In the genomic region with DNA sequence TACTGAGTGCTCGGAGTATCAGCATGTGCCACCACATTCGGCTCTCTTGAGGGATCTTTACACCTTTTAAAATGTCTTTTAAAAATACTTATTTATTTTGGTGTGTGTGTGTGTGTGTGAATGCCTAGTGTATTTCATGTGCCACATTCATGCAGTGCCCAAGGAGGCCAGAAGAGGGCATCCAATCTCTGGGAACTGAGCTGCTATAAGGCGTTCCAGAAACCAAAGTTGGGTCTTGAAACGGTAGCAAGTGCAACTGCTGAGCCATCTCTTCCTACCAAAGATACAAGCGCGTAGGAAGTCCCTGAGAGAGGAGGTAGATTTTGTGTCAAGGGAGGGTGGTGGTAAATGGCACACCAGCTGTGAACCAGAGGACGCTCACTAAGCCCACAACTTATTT, we compare ENCODE assay signal across 9 mouse cellular contexts. TPM values are rescaled to one million over a fixed set of nuclear protein-coding genes. Genes with fewer than 3 reads are reported as not detected.
DNase-seq lines count a peak whose midpoint lies in the region; ATAC-seq and TF ChIP-seq lines count a peak whose summit lies in the region.
"Had no signal": no experiment of that assay in that cellular context is flagged by ENCODE, and none has a peak within 500 bp of the region (broad histone marks: within the 10 kb centered on the region; RNA-seq: fewer than 3 reads in every experiment).

No protein-coding gene starts in this region.

- ATAC-seq in hindbrain, postnatal 0 days = no peak
- no peak for ATAC-seq in hindbrain, embryonic 12.5 days (ENCODE audit: low FRiP score)

- no peak for TF ChIP-seq POLR2A in thymus, adult 2 months (IDR thresholded peaks at IDR 0.05; ENCODE audit: control insufficient read depth, extremely low read depth, insufficient read depth, low read length, poor library complexity)

- intact Hi-C loops in heart, postnatal 10 days (cut with DNase I) = loop anchor here (5.0 kb wide), 2 partner anchors 120 to 165 kb away; no protein-coding TSS in a partner anchor
- intact Hi-C loops in left cerebral cortex, postnatal 36 days (cut with DNase I) = no loop called here

- no peaks in the 10 kb centered on the region for H3K27me3 ChIP-seq in hindbrain, postnatal 0 days (ENCODE audit: insufficient read depth, low read length)
- H3K27me3 ChIP-seq in hindbrain, embryonic 12.5 days = no peaks in the 10 kb centered on the region
- no peaks in the 10 kb centered on the region for H3K27me3 ChIP-seq in thymus, adult 2 months (ENCODE audit: control insufficient read depth, insufficient read depth, low read length)

- TF ChIP-seq CTCF in hindbrain, postnatal 0 days (IDR thresholded peaks at IDR 0.05; ENCODE audit: low read depth) = peak; percentile 71
- no peak for TF ChIP-seq CTCF in thymus, adult 2 months (IDR thresholded peaks at IDR 0.05; ENCODE audit: borderline replicate concordance, control insufficient read depth, extremely low read depth, insufficient read depth, low read length, poor library complexity)

- in situ Hi-C loops in ES-E14 (cut with MboI; ENCODE audit: low sequenced_read_pairs in 2 of 2, unreplicated experiment in 2 of 2) = loop anchor here in 1 of 2 experiments (10.0 kb wide), 2 partner anchors 133 to 313 kb away; no protein-coding TSS in a partner anchor

- H3K36me3 ChIP-seq in hindbrain, postnatal 0 days (ENCODE audit: insufficient read depth, low read length) = no peaks in the 10 kb centered on the region
- no peaks in the 10 kb centered on the region for H3K36me3 ChIP-seq in hindbrain, embryonic 12.5 days
- no peaks in the 10 kb centered on the region for H3K36me3 ChIP-seq in ES-E14 (ENCODE audit: control insufficient read depth, insufficient read depth, low read length, poor library complexity, severe bottlenecking)
- no peaks in the 10 kb centered on the region for H3K36me3 ChIP-seq in thymus, adult 2 months (ENCODE audit: control insufficient read depth, insufficient read depth, low read length)

- WGBS in hindbrain, postnatal 0 days = 76% methylated on average over 7 of the region's 7 CpGs
- WGBS in hindbrain, embryonic 12.5 days = 73% methylated on average over 7 of the region's 7 CpGs
- WGBS in thymus, adult 2 months = 24% methylated on average over 7 of the region's 7 CpGs

- H3K9ac ChIP-seq in hindbrain, postnatal 0 days (replicated peaks; ENCODE audit: low read length) = no peak overlapping the region
- no peak overlapping the region for H3K9ac ChIP-seq in hindbrain, embryonic 12.5 days
- no peak overlapping the region; the same call in 1 of the 2 replicates for H3K9ac ChIP-seq in ES-E14 (ENCODE audit: insufficient read depth, low read depth, low read length, poor library complexity, severe bottlenecking)

- H3K9me3 ChIP-seq in hindbrain, postnatal 0 days (ENCODE audit: low read length) = no peaks in the 10 kb centered on the region
- no peaks in the 10 kb centered on the region for H3K9me3 ChIP-seq in hindbrain, embryonic 12.5 days (replicated peaks)
- H3K9me3 ChIP-seq in ES-E14 (ENCODE audit: control insufficient read depth, insufficient read depth, low read depth, low read length) = no peaks in the 10 kb centered on the region

- no peak overlapping the region for H3K4me3 ChIP-seq in hindbrain, postnatal 0 days (ENCODE audit: low read length)
- H3K4me3 ChIP-seq in hindbrain, embryonic 12.5 days = no peak overlapping the region
- H3K4me3 ChIP-seq in ES-E14 (ENCODE audit: insufficient read depth in 1 of 2, low read depth in 1 of 2, low read length in 2 of 2, poor library complexity in 1 of 2, severe bottlenecking in 1 of 2) = no peak overlapping the region
- H3K4me3 ChIP-seq in thymus, adult 2 months (ENCODE audit: control insufficient read depth, insufficient read depth, low read length) = no peak overlapping the region
- H3K4me3 ChIP-seq: erythroblast, embryonic 14.5 days had no signal

- H3K4me1 ChIP-seq in hindbrain, postnatal 0 days (ENCODE audit: insufficient read depth, low read length) = no peaks in the 10 kb centered on the region
- no peaks in the 10 kb centered on the region for H3K4me1 ChIP-seq in hindbrain, embryonic 12.5 days
- H3K4me1 ChIP-seq in ES-E14 (ENCODE audit: control insufficient read depth in 2 of 2, insufficient read depth in 2 of 2, low read length in 2 of 2, poor library complexity in 1 of 2) = peaks cover 0 to 4% of the 10 kb centered on the region in 2 experiments; a peak in 1 of 4 replicates
- peaks cover 28% of the 10 kb centered on the region for H3K4me1 ChIP-seq in thymus, adult 2 months (replicated peaks; ENCODE audit: control insufficient read depth, insufficient read depth, low read length)

- peak; percentile 65 for DNase-seq in hindbrain, postnatal 0 days (ENCODE audit: low spot score)
- DNase-seq in ES-E14 (ENCODE audit: low read depth, low spot score) = peak; percentile 59
- peak; percentile 11 for DNase-seq in cerebellum, adult 9-11 months
- DNase-seq in heart, postnatal 10 days = peak; percentile 73 to 84
- DNase-seq in left cerebral cortex, postnatal 36 days (ENCODE audit: low spot score in 2 of 2) = peak; percentile 61 to 63
- peak; percentile 56 to 71 for DNase-seq in monocyte, adult 2 months (ENCODE audit: low read depth in 1 of 2, low spot score in 2 of 2)
- DNase-seq in thymus, adult 2 months = peak; percentile 86

- no peak overlapping the region for H3K4me2 ChIP-seq in hindbrain, postnatal 0 days (ENCODE audit: low read depth, low read length)
- no peak overlapping the region for H3K4me2 ChIP-seq in hindbrain, embryonic 12.5 days (replicated peaks)

- H3K27ac ChIP-seq in hindbrain, postnatal 0 days = no peak overlapping the region
- no peak overlapping the region for H3K27ac ChIP-seq in hindbrain, embryonic 12.5 days
- H3K27ac ChIP-seq in ES-E14 (ENCODE audit: insufficient read depth, low read depth, low read length, poor library complexity, severe bottlenecking) = no peak overlapping the region
- H3K27ac ChIP-seq in thymus, adult 2 months (ENCODE audit: control insufficient read depth, insufficient read depth, low read length) = no peak overlapping the region

TF ChIP-seq in ES-E14, 5 proteins besides CTCF, POLR2A, EP300 and RAD21:
- TF ChIP-seq ZC3H11A (IDR thresholded peaks at IDR 0.05; ENCODE audit: borderline replicate concordance, low read depth, low read length) (peak; percentile 52; the same call in 1 of the 2 replicates), ZNF384 (IDR thresholded peaks at IDR 0.05; ENCODE audit: low read depth, low read length) (0 out of 2 replicates have a peak, but pooled peaks have one; percentile 41), CHD2 (IDR thresholded peaks at IDR 0.05; ENCODE audit: low read depth, low read length) (no peak)

RNA-seq across cellular contexts. Expression of gene Osbpl8, which starts 57.2 kb away (rescaled TPM):
- total RNA-seq in hindbrain, postnatal 0 days (2014; rRNA removed) = 36.3 and 39.8 TPM in 2 replicates
- polyA plus RNA-seq in hindbrain, postnatal 0 days (2015; fragmentation: Nextera tagmentation; extraction: Ambion mirVana) = 15.4 and 15.8 TPM in 2 replicates
- polyA plus RNA-seq in hindbrain, embryonic 12.5 days (2016; fragmentation: Nextera tagmentation; extraction: Ambion mirVana) = 22.4 and 24.0 TPM in 2 replicates
- total RNA-seq in ES-E14 (2012; rRNA removed) = 18.6 and 20.7 TPM in 2 replicates
- 10 to 100 TPM; 82.1 to 88.1 TPM for total RNA-seq in heart, postnatal 10 days (2021)
- total RNA-seq in left cerebral cortex, postnatal 36 days (2021) = 10 to 100 TPM; 83.9 to 99.7 TPM
- polyA plus RNA-seq in thymus, adult 2 months (2012; rRNA removed) = 22.0 and 26.8 TPM in 2 replicates

Comparison
In these comparisons a context has a peak if more than half of its experiments do, and no peak if none do; other contexts are left out.
1. DNase-seq: peak in every context shown above with its lines; median percentile 86 in thymus, adult 2 months; 78 in heart, postnatal 10 days; 65 in hindbrain, postnatal 0 days; 64 in monocyte, adult 2 months; 62 in left cerebral cortex, postnatal 36 days; 59 in ES-E14; 11 in cerebellum, adult 9-11 months.